Mouse (Mus musculus): ENCODE measurements around the gene Ncstn. TPM values are rescaled to one million over a fixed set of nuclear protein-coding genes. Genes with fewer than 3 reads are reported as not detected.

The Ncstn gene
- polyA plus RNA-seq, 1 experiment from 2014 or later = 75.3 TPM

- peaks cover 26% of the 10 kb centered on the region for H3K36me3 ChIP-seq (ENCODE audit: control insufficient read depth, insufficient read depth, low read length)
- H3K27me3 ChIP-seq (replicated peaks; ENCODE audit: control insufficient read depth, insufficient read depth, low read length) = no peaks in the 10 kb centered on the region
- no peak for ATAC-seq (replicated peaks; ENCODE audit: low FRiP score)
- no peak overlapping the region for H3K4me3 ChIP-seq (ENCODE audit: low read depth, low read length)
- no peaks in the 10 kb centered on the region for H3K9me3 ChIP-seq (ENCODE audit: control insufficient read depth, low read length)
- H3K27ac ChIP-seq (ENCODE audit: low read depth, low read length) = no peak overlapping the region
- no peak overlapping the region for H3K4me2 ChIP-seq
- no peak overlapping the region for H3K9ac ChIP-seq (ENCODE audit: low read depth, low read length)
- no peak for DNase-seq (ENCODE audit: low spot score)
- no peaks in the 10 kb centered on the region for H3K4me1 ChIP-seq (replicated peaks; ENCODE audit: control insufficient read depth, insufficient read depth, low read length)
Measured at GRCm38 (mm10) chr1:172094295-172094694, 11.7 kb upstream of the Ncstn start.

- ATAC-seq (replicated peaks; ENCODE audit: low FRiP score) (no peak), DNase-seq (ENCODE audit: low spot score) (no peak)
- Histone ChIP-seq H3K4me2 (no peak overlapping the region), H3K4me1 (replicated peaks; ENCODE audit: control insufficient read depth, insufficient read depth, low read length) (no peaks in the 10 kb centered on the region), H3K36me3 (ENCODE audit: control insufficient read depth, insufficient read depth, low read length) (peaks cover 26% of the 10 kb centered on the region), H3K27me3 (replicated peaks; ENCODE audit: control insufficient read depth, insufficient read depth, low read length) (no peaks in the 10 kb centered on the region), H3K4me3 (ENCODE audit: low read depth, low read length) (no peak overlapping the region), H3K9me3 (ENCODE audit: control insufficient read depth, low read length) (no peaks in the 10 kb centered on the region), H3K27ac (ENCODE audit: low read depth, low read length) (no peak overlapping the region), H3K9ac (ENCODE audit: low read depth, low read length) (no peak overlapping the region)
- 75% methylated on average over 3 of the region's 3 CpGs for WGBS
Measured at GRCm38 (mm10) chr1:172093522-172093921, 10.9 kb upstream of the Ncstn start.

- peaks cover 14% of the 10 kb centered on the region for H3K4me1 ChIP-seq (replicated peaks; ENCODE audit: control insufficient read depth, insufficient read depth, low read length)
- peak overlapping the region; percentile 83 for H3K4me2 ChIP-seq
- 0 out of 2 replicates have a peak overlapping the region, but pooled peaks have one; percentile 20 for H3K27ac ChIP-seq (ENCODE audit: low read depth, low read length)
- 1% methylated on average over 24 of the region's 24 CpGs for WGBS
- DNase-seq (ENCODE audit: low spot score) (no peak), ATAC-seq (replicated peaks; ENCODE audit: low FRiP score) (peak; percentile 67)
- H3K36me3 ChIP-seq (ENCODE audit: control insufficient read depth, insufficient read depth, low read length) = peaks cover 12% of the 10 kb centered on the region; the same call in 1 of the 2 replicates
- H3K9me3 ChIP-seq (ENCODE audit: control insufficient read depth, low read length) = no peaks in the 10 kb centered on the region
- H3K27me3 ChIP-seq (replicated peaks; ENCODE audit: control insufficient read depth, insufficient read depth, low read length) = no peaks in the 10 kb centered on the region
- H3K9ac ChIP-seq (ENCODE audit: low read depth, low read length) = peak overlapping the region; percentile 90
- peak overlapping the region; percentile 86 for H3K4me3 ChIP-seq (ENCODE audit: low read depth, low read length)
Measured at GRCm38 (mm10) chr1:172082899-172083445, 377 bp upstream of the Ncstn start.

- no peaks in the 10 kb centered on the region for H3K9me3 ChIP-seq (ENCODE audit: control insufficient read depth, low read length)
- no peaks in the 10 kb centered on the region for H3K27me3 ChIP-seq (replicated peaks; ENCODE audit: control insufficient read depth, insufficient read depth, low read length)
- peak; percentile 21 for DNase-seq (ENCODE audit: low spot score)
- H3K27ac ChIP-seq (ENCODE audit: low read depth, low read length) = peak overlapping the region; percentile 9; the same call in 1 of the 2 replicates
- H3K36me3 ChIP-seq (ENCODE audit: control insufficient read depth, insufficient read depth, low read length) = peaks cover 34% of the 10 kb centered on the region; the same call in 1 of the 2 replicates
- ATAC-seq (replicated peaks; ENCODE audit: low FRiP score) = no peak
- H3K9ac ChIP-seq (ENCODE audit: low read depth, low read length) = no peak overlapping the region
- no peak overlapping the region for H3K4me2 ChIP-seq
- 49% methylated on average over 5 of the region's 5 CpGs for WGBS
- H3K4me1 ChIP-seq (replicated peaks; ENCODE audit: control insufficient read depth, insufficient read depth, low read length) = peaks cover 4% of the 10 kb centered on the region; the same call in 1 of the 2 replicates
- no peak overlapping the region for H3K4me3 ChIP-seq (ENCODE audit: low read depth, low read length)
Measured at GRCm38 (mm10) chr1:172077981-172078380, 4.6 kb downstream of the Ncstn start.

DNA sequence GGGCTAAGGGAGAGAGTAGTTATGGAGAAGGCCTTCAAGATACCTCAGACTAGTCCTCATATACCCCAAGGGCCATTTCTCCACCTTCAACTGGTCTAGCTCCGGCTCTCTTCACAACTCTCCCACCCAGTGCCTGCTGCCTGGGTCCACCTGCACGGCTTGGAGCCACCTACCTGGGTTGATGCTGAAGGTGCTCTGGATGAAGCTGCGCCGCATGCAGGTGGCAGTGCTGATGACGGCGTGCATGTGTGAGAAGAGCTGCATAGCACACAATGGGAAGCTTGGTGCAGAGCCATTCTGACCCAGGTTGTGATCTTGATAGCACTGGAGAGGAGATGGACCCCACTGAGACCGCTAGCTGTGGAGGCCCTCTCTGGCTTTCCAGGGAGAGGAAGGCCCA is 10.0 kb downstream of the Ncstn start:
- no peaks in the 10 kb centered on the region for H3K4me1 ChIP-seq (replicated peaks; ENCODE audit: control insufficient read depth, insufficient read depth, low read length)
- 90% methylated on average over 7 of the region's 7 CpGs for WGBS

GRCm38 (mm10) chr1:172071556-172071955 is 11.0 kb downstream of the Ncstn start:
- Histone ChIP-seq H3K4me2 (no peak overlapping the region), H3K4me3 (ENCODE audit: low read depth, low read length) (no peak overlapping the region), H3K9me3 (ENCODE audit: control insufficient read depth, low read length) (no peaks in the 10 kb centered on the region), H3K4me1 (replicated peaks; ENCODE audit: control insufficient read depth, insufficient read depth, low read length) (no peaks in the 10 kb centered on the region), H3K27ac (ENCODE audit: low read depth, low read length) (no peak overlapping the region), H3K36me3 (ENCODE audit: control insufficient read depth, insufficient read depth, low read length) (peaks cover 64% of the 10 kb centered on the region), H3K27me3 (replicated peaks; ENCODE audit: control insufficient read depth, insufficient read depth, low read length) (no peaks in the 10 kb centered on the region), H3K9ac (ENCODE audit: low read depth, low read length) (no peak overlapping the region)
- DNase-seq (ENCODE audit: low spot score) = no peak
- 81% methylated on average over 4 of the region's 4 CpGs for WGBS
- no peak for ATAC-seq (replicated peaks; ENCODE audit: low FRiP score)

More for the DNA sequence above, 10.0 kb downstream of the Ncstn start:
- Histone ChIP-seq H3K9ac (ENCODE audit: low read depth, low read length) (no peak overlapping the region), H3K27ac (ENCODE audit: low read depth, low read length) (no peak overlapping the region), H3K36me3 (ENCODE audit: control insufficient read depth, insufficient read depth, low read length) (peaks cover 57% of the 10 kb centered on the region), H3K4me3 (ENCODE audit: low read depth, low read length) (no peak overlapping the region), H3K4me2 (no peak overlapping the region), H3K27me3 (replicated peaks; ENCODE audit: control insufficient read depth, insufficient read depth, low read length) (no peaks in the 10 kb centered on the region), H3K9me3 (ENCODE audit: control insufficient read depth, low read length) (no peaks in the 10 kb centered on the region)
- DNase-seq (ENCODE audit: low spot score) (no peak), ATAC-seq (replicated peaks; ENCODE audit: low FRiP score) (no peak)

DNA sequence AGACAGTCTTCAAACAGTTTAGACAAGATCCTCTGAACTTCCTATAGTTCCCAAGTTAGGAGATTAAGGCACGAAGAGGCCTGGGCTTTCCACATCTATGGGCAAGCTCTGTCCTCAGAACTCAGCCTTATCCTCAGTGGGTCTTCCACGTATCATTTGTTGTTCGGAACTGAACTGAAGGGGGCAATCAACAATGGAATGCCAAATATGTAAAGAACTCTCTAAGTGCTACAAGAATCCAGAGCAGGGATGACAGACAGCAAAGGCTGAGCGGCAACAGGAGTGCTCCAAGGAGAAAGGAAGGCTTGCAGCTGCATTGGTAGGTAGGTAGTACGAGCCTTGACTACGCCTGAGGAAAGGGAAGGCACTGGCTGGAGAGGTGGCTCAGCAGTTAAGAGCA is 12.4 kb downstream of the Ncstn start:
- no peaks in the 10 kb centered on the region for H3K27me3 ChIP-seq (replicated peaks; ENCODE audit: control insufficient read depth, insufficient read depth, low read length)
- ATAC-seq (replicated peaks; ENCODE audit: low FRiP score) (no peak), DNase-seq (ENCODE audit: low spot score) (no peak)
- H3K36me3 ChIP-seq (ENCODE audit: control insufficient read depth, insufficient read depth, low read length) = peaks cover 64% of the 10 kb centered on the region
- H3K4me3 ChIP-seq (ENCODE audit: low read depth, low read length) = no peak overlapping the region
- no peak overlapping the region for H3K9ac ChIP-seq (ENCODE audit: low read depth, low read length)
- no peak overlapping the region for H3K27ac ChIP-seq (ENCODE audit: low read depth, low read length)
- no peak overlapping the region for H3K4me2 ChIP-seq
- no peaks in the 10 kb centered on the region for H3K4me1 ChIP-seq (replicated peaks; ENCODE audit: control insufficient read depth, insufficient read depth, low read length)
- no peaks in the 10 kb centered on the region for H3K9me3 ChIP-seq (ENCODE audit: control insufficient read depth, low read length)
- WGBS = 69% methylated on average over 6 of the region's 6 CpGs

DNA sequence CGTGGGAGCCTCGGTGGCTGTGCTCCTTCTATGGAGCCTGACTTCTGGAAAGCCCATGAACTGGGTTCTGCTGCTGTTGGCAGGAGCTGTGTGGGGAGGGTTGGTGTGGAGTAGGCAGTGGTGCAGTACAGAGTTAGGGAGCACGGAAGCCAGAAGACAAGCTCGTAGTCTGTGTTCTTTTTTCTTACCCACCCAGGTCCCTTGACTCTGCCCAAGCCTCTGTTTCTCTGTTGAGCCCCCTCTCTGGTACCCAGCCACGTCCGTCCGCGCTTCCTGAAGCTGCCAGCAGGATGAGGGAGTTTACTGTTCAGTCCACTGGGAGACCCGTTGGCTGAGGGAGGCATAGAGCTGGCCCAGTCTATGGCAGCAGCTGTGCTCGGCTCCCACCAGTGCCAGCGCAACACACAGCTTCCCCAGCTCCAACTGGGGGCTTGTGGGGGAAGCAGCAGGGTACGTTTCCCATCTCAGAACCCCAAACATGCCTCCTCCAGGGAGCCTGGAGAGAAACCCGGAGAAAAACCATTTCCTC is 17.9 kb downstream of the Ncstn start:
- Histone ChIP-seq H3K4me1 (replicated peaks; ENCODE audit: control insufficient read depth, insufficient read depth, low read length) (0 out of 2 replicates have a peak, but pooled peaks cover 4% of the 10 kb centered on the region), H3K9ac (ENCODE audit: low read depth, low read length) (no peak overlapping the region), H3K27ac (ENCODE audit: low read depth, low read length) (no peak overlapping the region), H3K27me3 (replicated peaks; ENCODE audit: control insufficient read depth, insufficient read depth, low read length) (no peaks in the 10 kb centered on the region), H3K4me3 (ENCODE audit: low read depth, low read length) (no peak overlapping the region), H3K9me3 (ENCODE audit: control insufficient read depth, low read length) (no peaks in the 10 kb centered on the region), H3K36me3 (ENCODE audit: control insufficient read depth, insufficient read depth, low read length) (peaks cover 33% of the 10 kb centered on the region), H3K4me2 (no peak overlapping the region)
- ATAC-seq (replicated peaks; ENCODE audit: low FRiP score) (no peak), DNase-seq (ENCODE audit: low spot score) (no peak)
- WGBS = 84% methylated on average over 13 of the region's 13 CpGs
